Mouse (Mus musculus) midbrain, embryonic 12.5 days (tissue): ENCODE measurements around the gene Mmd2. TPM values are rescaled to one million over a fixed set of nuclear protein-coding genes. Genes with fewer than 3 reads are reported as not detected.

ENCODE experiments used
- ATAC-seq: fragments of 200-750 bp; cut with Nextera tagmentation; 2 replicates; pipeline ENCODE4 v1.8.0; 2017; ENCODE audit warnings: low read depth, moderate TSS enrichment, moderate library complexity; ENCODE audit not compliant: low FRiP score
- H3K27ac ChIP-seq: fragments of 300-500 bp; sonication (generic); replicated peaks from 2 replicates; pipeline ENCODE4 v1.5.1; 2016; ENCODE audit warnings: mild to moderate bottlenecking
- H3K27me3 ChIP-seq: fragments of 300-500 bp; sonication (generic); 2 replicates; pipeline ENCODE4 v1.6.1; 2016; ENCODE audit warnings: mild to moderate bottlenecking
- H3K36me3 ChIP-seq: fragments of 300-500 bp; sonication (generic); 2 replicates; pipeline ENCODE4 v1.6.1; 2016
- H3K4me1 ChIP-seq: fragments of 300-500 bp; sonication (generic); 2 replicates; pipeline ENCODE4 v1.6.1; 2016
- H3K4me2 ChIP-seq: fragments of 300-500 bp; sonication (generic); replicated peaks from 2 replicates; pipeline ENCODE4 v1.6.1; 2016; ENCODE audit warnings: mild to moderate bottlenecking, moderate library complexity
- H3K4me3 ChIP-seq: fragments of 300-500 bp; sonication (generic); 2 replicates; pipeline ENCODE4 v1.5.1; 2016; ENCODE audit warnings: mild to moderate bottlenecking
- H3K9ac ChIP-seq: fragments of 300-500 bp; sonication (generic); replicated peaks from 2 replicates; pipeline ENCODE4 v1.6.1; 2016; ENCODE audit warnings: mild to moderate bottlenecking, moderate library complexity
- H3K9me3 ChIP-seq: fragments of 300-500 bp; sonication (generic); 2 replicates; pipeline ENCODE4 v1.6.1; 2016; ENCODE audit warnings: mild to moderate bottlenecking
- WGBS: fragments of 180-500 bp; shearing (Covaris S2); methylation state at CpG from one replicate; pipeline ENCODE4 v1.1.7; 2016; 5-methylcytosine and 5-hydroxymethylcytosine counted together
- polyA plus RNA-seq: library from polyadenylated mRNA; unstranded; fragments of >200 nt; fragmentation: Nextera tagmentation; extraction: Ambion mirVana; gene quantifications from 2 replicates; pipeline ENCODE4 v1.2.1, GENCODE M21; 2016

Gene Mmd2
- polyA plus RNA-seq, 1 experiment from 2014 or later = 10.4 TPM

DNA sequence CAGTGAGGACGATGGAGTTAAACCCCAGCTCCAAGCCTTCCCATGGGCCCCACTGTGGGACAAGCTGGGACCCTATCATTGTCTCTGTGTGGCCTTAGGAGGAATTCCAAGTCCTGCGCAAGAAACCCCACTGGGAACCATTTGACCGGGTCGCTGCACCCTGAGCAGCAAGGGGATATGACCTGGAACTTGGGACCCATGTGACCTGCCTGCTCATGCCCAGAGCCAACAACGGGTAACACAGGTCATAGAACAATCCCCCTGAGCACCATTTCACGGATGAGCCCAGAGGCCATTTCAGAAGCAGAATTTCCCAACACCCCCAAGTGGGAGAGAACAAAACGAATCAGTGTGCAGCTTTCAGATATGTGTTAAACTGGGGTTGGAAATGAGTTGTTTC lies 4.2 kb downstream of the Mmd2 start:
- Histone ChIP-seq H3K4me1 (peaks cover 9% of the 10 kb centered on the region), H3K27ac (no peak overlapping the region), H3K36me3 (no peaks in the 10 kb centered on the region), H3K9me3 (no peaks in the 10 kb centered on the region), H3K4me2 (no peak overlapping the region), H3K9ac (no peak overlapping the region), H3K4me3 (no peak overlapping the region), H3K27me3 (peaks cover 26% of the 10 kb centered on the region)
- no peak for ATAC-seq
- 86% methylated on average over 7 of the region's 7 CpGs for WGBS

DNA sequence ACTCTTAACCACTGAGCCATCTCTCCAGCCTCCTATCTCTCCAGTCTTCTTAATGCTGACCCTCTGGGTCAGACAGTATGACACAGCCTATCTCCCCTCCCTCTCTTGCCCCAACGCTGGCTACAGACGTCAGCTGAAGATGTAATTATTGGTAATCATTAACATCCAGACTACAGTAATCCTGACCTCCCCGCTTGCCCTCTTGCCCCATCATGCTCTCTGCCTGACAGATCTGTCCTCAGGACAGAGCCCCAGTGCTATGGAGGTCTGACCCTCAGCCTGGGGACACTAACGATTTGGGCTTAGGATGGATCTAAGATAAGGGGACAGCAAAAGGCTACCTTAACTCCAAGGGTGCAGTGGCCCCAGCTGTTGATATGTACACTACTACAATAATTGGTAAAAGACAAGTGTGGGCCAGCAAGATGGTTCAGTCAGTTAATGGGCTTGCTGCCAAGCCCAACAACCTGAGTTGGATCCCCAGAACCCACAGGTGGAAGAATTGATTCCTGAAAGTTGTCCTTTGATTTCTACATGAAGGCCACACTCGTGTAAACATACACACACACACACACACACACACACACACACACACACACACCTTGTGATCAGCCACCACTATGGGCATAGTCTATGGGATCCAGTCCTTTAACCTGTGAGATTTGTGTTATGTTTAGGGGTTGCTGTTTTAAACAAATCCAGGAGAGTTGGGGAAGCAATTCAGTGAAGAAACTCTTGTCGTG lies 10.8 kb downstream of the Mmd2 start:
- H3K27ac ChIP-seq = no peak overlapping the region
- WGBS = 82% methylated on average over 6 of the region's 6 CpGs
- H3K4me1 ChIP-seq = no peaks in the 10 kb centered on the region
- no peak overlapping the region for H3K4me2 ChIP-seq
- ATAC-seq = no peak
- H3K9me3 ChIP-seq = no peaks in the 10 kb centered on the region
- H3K36me3 ChIP-seq = no peaks in the 10 kb centered on the region
- no peaks in the 10 kb centered on the region for H3K27me3 ChIP-seq
- H3K9ac ChIP-seq = no peak overlapping the region
- no peak overlapping the region for H3K4me3 ChIP-seq

DNA sequence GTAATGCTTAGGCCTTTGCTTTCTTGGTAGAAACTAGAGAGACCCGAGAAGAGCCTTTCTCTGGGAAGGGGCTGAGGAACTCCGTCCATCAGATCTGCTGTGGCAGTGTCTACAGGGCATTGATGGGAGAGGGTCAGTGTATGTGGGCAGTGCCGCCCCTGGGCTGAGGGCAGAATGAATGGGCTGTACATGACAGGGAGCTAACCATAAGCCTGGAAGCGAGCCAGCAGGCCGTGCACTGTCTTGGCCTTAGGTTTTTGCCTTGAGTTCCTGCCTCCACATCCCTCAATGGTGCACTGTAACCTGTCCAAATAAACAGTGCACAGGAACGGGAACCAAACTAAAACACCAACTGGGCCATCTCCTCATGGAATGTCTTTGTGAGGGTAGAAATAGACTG lies 11.9 kb downstream of the Mmd2 start:
- Histone ChIP-seq H3K4me2 (no peak overlapping the region), H3K9me3 (no peaks in the 10 kb centered on the region), H3K9ac (no peak overlapping the region), H3K4me1 (no peaks in the 10 kb centered on the region), H3K27ac (no peak overlapping the region), H3K27me3 (no peaks in the 10 kb centered on the region), H3K36me3 (no peaks in the 10 kb centered on the region), H3K4me3 (no peak overlapping the region)
- WGBS = 86% methylated on average over 6 of the region's 6 CpGs
- ATAC-seq = no peak

DNA sequence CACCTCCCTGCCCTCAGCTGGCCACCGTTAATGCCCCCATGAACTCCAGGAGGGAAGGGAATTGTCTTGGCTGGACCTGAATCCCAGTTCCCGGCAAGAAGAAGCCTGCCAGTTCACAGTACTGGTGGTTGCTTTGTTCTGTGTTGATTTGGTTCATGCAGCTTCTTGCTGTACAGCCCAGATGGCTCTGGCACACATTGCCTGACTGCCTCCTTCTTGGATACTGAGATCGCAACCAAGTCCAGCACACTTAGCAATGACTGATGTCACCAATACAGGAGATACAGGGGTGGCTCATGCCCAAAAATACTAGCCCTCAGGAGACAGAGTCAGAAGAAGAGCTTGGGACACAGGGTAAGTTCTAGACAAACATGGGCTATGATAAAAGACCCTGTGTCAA lies 12.9 kb downstream of the Mmd2 start:
- Histone ChIP-seq H3K9ac (no peak overlapping the region), H3K27ac (no peak overlapping the region), H3K36me3 (no peaks in the 10 kb centered on the region), H3K9me3 (no peaks in the 10 kb centered on the region), H3K4me3 (no peak overlapping the region), H3K4me2 (no peak overlapping the region), H3K27me3 (no peaks in the 10 kb centered on the region), H3K4me1 (peaks cover 7% of the 10 kb centered on the region)
- ATAC-seq = no peak
- 79% methylated on average over 3 of the region's 3 CpGs for WGBS

DNA sequence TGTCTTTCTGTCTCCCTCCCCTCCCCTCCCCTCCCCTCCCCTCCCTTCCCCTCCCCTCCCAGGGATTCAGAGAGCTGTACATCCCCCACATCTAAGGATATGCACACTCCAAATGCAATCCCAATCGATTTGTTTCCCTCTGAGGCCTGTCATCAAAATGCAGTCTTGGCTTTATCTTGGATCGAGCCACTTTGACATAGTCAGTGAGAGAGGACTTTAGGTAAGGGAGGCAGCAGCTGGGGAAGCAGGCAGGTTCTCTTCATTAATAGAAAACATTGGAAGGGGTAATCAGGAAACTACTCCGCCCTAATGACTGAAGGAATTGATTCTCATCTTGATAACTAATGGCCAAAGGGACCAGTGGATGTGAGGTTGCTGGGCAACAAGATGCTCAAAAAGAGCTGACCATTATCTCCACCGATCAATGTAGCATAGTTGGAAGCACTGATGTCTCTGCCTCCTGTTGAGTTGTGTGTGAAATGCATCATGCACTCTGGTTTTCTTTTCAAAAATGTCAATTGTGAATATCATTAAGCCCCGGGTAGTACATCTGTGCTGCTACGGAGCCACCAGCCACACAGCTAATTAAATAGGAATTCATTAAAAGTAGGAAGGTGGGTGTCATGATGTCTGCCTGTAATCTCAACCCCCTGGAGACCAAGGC lies 17.5 kb downstream of the Mmd2 start:
- no peak overlapping the region for H3K9ac ChIP-seq
- H3K27me3 ChIP-seq = no peaks in the 10 kb centered on the region
- ATAC-seq = peak; percentile 69
- H3K4me1 ChIP-seq = peaks cover 26% of the 10 kb centered on the region
- no peak overlapping the region for H3K4me3 ChIP-seq
- H3K9me3 ChIP-seq = no peaks in the 10 kb centered on the region
- no peak overlapping the region for H3K4me2 ChIP-seq
- peak overlapping the region; percentile 88 for H3K27ac ChIP-seq
- H3K36me3 ChIP-seq = no peaks in the 10 kb centered on the region
- 58% methylated on average over 6 of the region's 6 CpGs for whole genome bisulfite sequencing

DNA sequence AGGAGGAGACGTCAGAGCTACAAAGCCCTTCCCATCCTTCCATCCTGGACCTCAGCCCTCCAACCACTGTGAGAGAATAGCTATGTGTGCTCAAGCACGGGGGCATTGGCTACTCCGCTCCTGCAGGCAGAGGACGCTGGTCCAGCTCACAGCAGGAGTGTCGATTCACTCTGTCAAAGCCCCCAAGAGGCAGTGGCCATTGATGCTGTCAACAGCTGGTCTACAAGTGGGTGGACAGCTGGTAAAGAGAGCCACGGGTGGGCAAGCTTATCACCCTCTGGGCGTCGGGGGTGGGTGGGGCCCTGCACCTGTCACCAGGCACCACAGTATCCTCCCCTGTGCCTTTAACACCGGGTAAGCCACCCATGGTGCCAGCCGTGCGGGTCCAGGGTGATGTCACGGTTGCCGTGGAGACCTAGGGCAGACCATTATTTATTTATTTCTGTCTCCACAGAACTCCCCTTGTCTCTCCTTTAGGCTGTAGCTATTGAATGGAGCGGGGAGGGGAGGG lies 24.9 kb downstream of the Mmd2 start:
- Histone ChIP-seq H3K9me3 (0 out of 2 replicates have a peak, but pooled peaks cover 2% of the 10 kb centered on the region), H3K4me3 (no peak overlapping the region), H3K36me3 (no peaks in the 10 kb centered on the region), H3K27me3 (peaks cover 3% of the 10 kb centered on the region; the same call in 1 of the 2 replicates), H3K27ac (peak overlapping the region; percentile 63), H3K4me1 (peaks cover 11% of the 10 kb centered on the region), H3K9ac (no peak overlapping the region), H3K4me2 (no peak overlapping the region; the same call in 1 of the 2 replicates)
- WGBS = 48% methylated on average over 14 of the region's 14 CpGs
- ATAC-seq = peak; percentile 90

DNA sequence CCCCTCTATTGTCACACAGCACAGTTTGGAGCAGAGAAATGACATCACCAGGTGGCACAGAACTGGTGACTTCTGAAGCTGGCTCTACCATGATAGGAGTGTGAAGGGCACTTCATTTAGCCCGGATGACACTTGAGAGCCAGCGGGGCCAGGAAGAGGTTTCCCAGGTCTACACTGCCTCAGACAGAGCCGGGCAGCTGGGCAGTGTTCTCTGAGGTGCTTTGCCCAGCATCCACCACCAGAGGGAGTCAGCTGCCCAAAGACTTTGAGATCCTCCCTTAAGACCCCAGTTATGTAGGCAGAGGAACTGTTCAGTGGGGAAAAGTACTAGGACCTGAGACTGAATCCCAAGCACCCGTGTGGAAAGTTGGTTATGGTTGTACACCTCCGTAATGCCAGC lies 27.1 kb downstream of the Mmd2 start:
- no peak overlapping the region for H3K4me2 ChIP-seq
- peak; percentile 54 for ATAC-seq

DNA sequence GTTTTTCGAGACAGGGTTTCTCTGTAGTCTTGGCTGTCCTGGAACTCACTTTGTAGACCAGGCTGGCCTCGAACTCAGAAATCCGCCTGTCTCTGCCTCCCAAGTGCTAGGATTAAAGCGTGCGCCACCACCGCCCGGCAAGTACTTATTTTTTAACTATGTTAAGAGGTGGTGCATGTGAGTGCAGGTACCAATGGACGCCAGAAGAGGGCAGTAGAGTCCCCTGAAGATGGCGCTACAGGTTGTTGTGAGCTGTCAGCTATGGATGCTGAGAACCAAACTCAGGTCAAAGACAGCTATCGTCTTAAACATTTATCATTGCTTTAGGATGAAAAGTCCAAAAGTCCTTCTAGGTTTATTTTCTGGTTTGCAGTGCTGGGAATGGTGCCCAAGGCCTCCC lies 30.4 kb downstream of the Mmd2 start:
- no peak overlapping the region for H3K9ac ChIP-seq
- no peaks in the 10 kb centered on the region for H3K36me3 ChIP-seq
- ATAC-seq = no peak
- no peak overlapping the region for H3K4me3 ChIP-seq
- H3K27me3 ChIP-seq = peaks cover 3% of the 10 kb centered on the region; the same call in 1 of the 2 replicates
- 0 out of 2 replicates have a peak, but pooled peaks cover 7% of the 10 kb centered on the region for H3K9me3 ChIP-seq
- peaks cover 3% of the 10 kb centered on the region; the same call in 1 of the 2 replicates for H3K4me1 ChIP-seq
- 88% methylated on average over 10 of the region's 10 CpGs for WGBS
- no peak overlapping the region for H3K27ac ChIP-seq
- no peak overlapping the region for H3K4me2 ChIP-seq

More for the DNA sequence above, 27.1 kb downstream of the Mmd2 start:
- Histone ChIP-seq H3K4me3 (no peak overlapping the region), H3K27me3 (peaks cover 3% of the 10 kb centered on the region; the same call in 1 of the 2 replicates), H3K4me1 (peaks cover 11% of the 10 kb centered on the region), H3K9ac (no peak overlapping the region), H3K9me3 (0 out of 2 replicates have a peak, but pooled peaks cover 7% of the 10 kb centered on the region), H3K36me3 (no peaks in the 10 kb centered on the region), H3K27ac (no peak overlapping the region)
- WGBS = 13% methylated on average over 5 of the region's 5 CpGs

DNA sequence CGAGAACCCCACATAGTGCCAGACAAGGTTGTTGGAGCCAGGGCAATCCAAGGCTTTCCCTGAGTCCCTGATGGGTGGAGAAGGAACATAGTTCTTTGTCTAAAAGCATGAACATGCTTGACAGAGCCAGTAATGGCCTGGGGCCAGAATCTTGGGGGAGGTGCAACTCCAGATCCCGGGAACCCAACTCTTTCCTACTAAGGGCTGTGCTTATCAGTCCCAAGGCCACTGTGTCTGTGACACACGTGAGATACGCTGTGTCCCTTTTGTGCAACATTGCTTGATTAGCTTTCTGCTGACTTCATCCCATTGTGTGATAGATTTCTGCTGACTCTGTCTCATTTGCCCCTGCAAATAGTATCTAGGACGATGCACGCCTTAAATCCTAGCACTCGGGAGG lies 31.8 kb downstream of the Mmd2 start:
- Histone ChIP-seq H3K36me3 (0 out of 2 replicates have a peak, but pooled peaks cover 2% of the 10 kb centered on the region), H3K9me3 (0 out of 2 replicates have a peak, but pooled peaks cover 14% of the 10 kb centered on the region), H3K27ac (no peak overlapping the region), H3K4me3 (no peak overlapping the region), H3K4me1 (peaks cover 2% of the 10 kb centered on the region; the same call in 1 of the 2 replicates), H3K27me3 (peaks cover 3% of the 10 kb centered on the region; the same call in 1 of the 2 replicates), H3K9ac (no peak overlapping the region), H3K4me2 (no peak overlapping the region)
- WGBS = 90% methylated on average over 7 of the region's 7 CpGs
- no peak for ATAC-seq

DNA sequence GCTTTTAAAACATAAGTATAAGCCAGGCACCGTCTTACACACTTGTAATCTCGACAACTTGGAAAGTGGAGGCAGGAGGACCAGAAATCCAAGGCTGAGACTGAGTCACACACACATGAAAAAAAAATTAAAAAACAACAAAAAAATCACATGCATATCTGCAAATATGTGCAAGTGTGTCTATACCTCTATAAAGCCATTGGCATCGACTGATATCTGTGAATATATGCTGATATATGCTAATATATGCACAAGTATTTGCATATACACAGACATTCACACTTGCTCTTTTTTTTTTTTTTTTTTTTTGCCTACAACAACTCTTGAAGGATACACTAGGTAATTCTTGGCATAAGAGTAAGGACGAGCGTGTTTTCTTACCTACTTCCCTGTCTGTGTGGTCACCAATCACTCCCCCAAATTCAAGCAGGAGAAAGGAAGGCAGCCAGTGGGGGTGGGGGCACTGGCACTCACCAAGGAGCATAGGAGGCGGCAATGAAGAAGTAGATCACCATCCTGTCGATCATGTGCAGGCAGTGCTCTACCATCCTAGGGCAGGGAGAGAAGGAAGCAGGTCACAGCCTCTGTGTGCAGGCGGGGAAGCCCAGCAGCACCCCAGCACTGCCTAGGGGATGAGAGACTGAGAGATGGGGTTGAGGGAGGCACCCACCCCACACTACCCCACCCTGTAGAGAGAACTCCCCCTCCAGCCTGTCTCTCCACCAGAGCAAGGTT lies 34.1 kb downstream of the Mmd2 start:
- Histone ChIP-seq H3K27me3 (peaks cover 3% of the 10 kb centered on the region; the same call in 1 of the 2 replicates), H3K4me1 (no peaks in the 10 kb centered on the region), H3K4me3 (no peak overlapping the region), H3K9ac (no peak overlapping the region), H3K9me3 (0 out of 2 replicates have a peak, but pooled peaks cover 14% of the 10 kb centered on the region), H3K27ac (no peak overlapping the region), H3K36me3 (0 out of 2 replicates have a peak, but pooled peaks cover 2% of the 10 kb centered on the region), H3K4me2 (no peak overlapping the region)
- ATAC-seq = no peak
- WGBS = 78% methylated on average over 8 of the region's 8 CpGs

DNA sequence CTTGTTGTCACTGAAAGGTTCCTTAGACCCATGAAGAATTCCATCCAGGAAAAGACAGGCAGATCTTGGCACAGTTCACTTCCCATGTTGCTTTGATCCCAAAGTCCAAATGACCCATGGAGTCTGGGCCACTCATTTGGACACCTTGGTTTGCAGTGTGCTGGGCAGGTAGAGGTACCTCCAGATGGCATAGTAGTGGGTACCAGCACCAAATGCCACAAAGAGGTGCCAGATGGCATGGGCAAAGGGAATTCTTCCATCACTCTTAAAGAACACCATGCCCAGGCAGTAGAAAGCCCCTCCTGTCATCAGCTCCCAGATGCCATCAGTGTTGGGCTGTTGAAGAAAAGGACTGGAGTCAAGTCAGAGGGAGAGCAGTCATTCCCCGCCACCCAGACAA lies 44.0 kb downstream of the Mmd2 start:
- H3K36me3 ChIP-seq = peaks cover 11% of the 10 kb centered on the region; the same call in 1 of the 2 replicates
- WGBS = 88% methylated on average over 1 of the region's 1 CpGs
- no peak overlapping the region for H3K4me2 ChIP-seq
- peaks cover 15% of the 10 kb centered on the region for H3K9me3 ChIP-seq
- no peak for ATAC-seq
- no peak overlapping the region for H3K27ac ChIP-seq
- no peak overlapping the region for H3K4me3 ChIP-seq
- H3K9ac ChIP-seq = no peak overlapping the region
- no peaks in the 10 kb centered on the region for H3K27me3 ChIP-seq
- no peaks in the 10 kb centered on the region for H3K4me1 ChIP-seq
